Mouse (Mus musculus) cerebellum, adult 18-20 months (tissue): ENCODE measurements around the gene Fubp3.
A peak's percentile ranks its signal among the peaks of the same experiment; 100 is the strongest.
"Not testable (repeated sequence)": the region's sequence is repeated elsewhere in the genome, so short reads cannot be mapped to it uniquely, and the experiment has no call there.

Source experiments
- DNase-seq, 2 experiments: peaks; one replicate each; pipeline ENCODE4 v3.0.0; 2021

Fubp3 gene

GRCm38 (mm10) chr2:31572051-31572914 is at the start of gene Fubp3:
Gene Fubp3, plus strand, starts transcription at chr2:31572651.
- peak; percentile 85 to 87 for DNase-seq

GRCm38 (mm10) chr2:31524641-31525040 is 47.8 kb upstream of the Fubp3 start:
- no peak for DNase-seq

- DNase-seq = no peak
Measured at GRCm38 (mm10) chr2:31525778-31526177, 46.7 kb upstream of the Fubp3 start.

GRCm38 (mm10) chr2:31530201-31530600 is 42.2 kb upstream of the Fubp3 start:
- DNase-seq = no peak

- DNase-seq = no peak
Measured at GRCm38 (mm10) chr2:31537054-31537453, 35.4 kb upstream of the Fubp3 start.

- no peak for DNase-seq
Measured at GRCm38 (mm10) chr2:31538745-31539144, 33.7 kb upstream of the Fubp3 start.

GRCm38 (mm10) chr2:31541581-31541980 is 30.9 kb upstream of the Fubp3 start:
- no peak for DNase-seq

- no peak for DNase-seq
Measured at GRCm38 (mm10) chr2:31547726-31548125, 24.7 kb upstream of the Fubp3 start.

- no peak for DNase-seq
Measured at GRCm38 (mm10) chr2:31550503-31550902, 21.9 kb upstream of the Fubp3 start.

GRCm38 (mm10) chr2:31551351-31551750 is 21.1 kb upstream of the Fubp3 start:
- DNase-seq = not testable (repeated sequence)

GRCm38 (mm10) chr2:31551971-31552370 is 20.5 kb upstream of the Fubp3 start:
- DNase-seq = no peak

- no peak for DNase-seq
Measured at GRCm38 (mm10) chr2:31554619-31555018, 17.8 kb upstream of the Fubp3 start.

- peak in 1 of 2 experiments; percentile 18 for DNase-seq
Measured at GRCm38 (mm10) chr2:31572915-31573635, 624 bp downstream of the Fubp3 start.

GRCm38 (mm10) chr2:31581617-31582016 is 9.2 kb downstream of the Fubp3 start:
- DNase-seq = no peak

GRCm38 (mm10) chr2:31591799-31592484 is 19.5 kb downstream of the Fubp3 start:
- no peak for DNase-seq

- no peak for DNase-seq
Measured at GRCm38 (mm10) chr2:31607555-31607954, 35.1 kb downstream of the Fubp3 start.

GRCm38 (mm10) chr2:31609859-31610261 is 37.4 kb downstream of the Fubp3 start:
- DNase-seq = peak; percentile 21 to 22

GRCm38 (mm10) chr2:31610922-31611321 is 38.5 kb downstream of the Fubp3 start:
- DNase-seq = no peak

GRCm38 (mm10) chr2:31611400-31611799 is 38.9 kb downstream of the Fubp3 start:
- DNase-seq = no peak

- DNase-seq = no peak
Measured at GRCm38 (mm10) chr2:31612627-31613026, 40.2 kb downstream of the Fubp3 start.

- DNase-seq = no peak
Measured at GRCm38 (mm10) chr2:31613781-31614180, 41.3 kb downstream of the Fubp3 start.

GRCm38 (mm10) chr2:31618484-31619161 is 46.2 kb downstream of the Fubp3 start:
- DNase-seq = no peak

- DNase-seq = no peak
Measured at GRCm38 (mm10) chr2:31619208-31619607, 46.8 kb downstream of the Fubp3 start.
